Mouse (Mus musculus) lung, adult 2 months (tissue): ENCODE measurements around the gene Pnkp.

Experiments used
- CTCF ChIP-seq: fragments of 200-500 bp; IDR thresholded peaks from 2 replicates; pipeline ENCODE4 v1.5.1; 2011; ENCODE audit warnings: mild to moderate bottlenecking, low read length, control low read depth; ENCODE audit not compliant: insufficient read depth
- POLR2A ChIP-seq: fragments of 200-500 bp; IDR thresholded peaks from 2 replicates; pipeline ENCODE4 v1.6.1; 2011; ENCODE audit warnings: low read depth, mild to moderate bottlenecking, control low read depth, low read length, borderline replicate concordance; ENCODE audit errors: extremely low read depth

GRCm38 (mm10) chr7:44850146-44850545 lies 6.8 kb upstream of the Pnkp start:
- TF ChIP-seq CTCF (no peak), POLR2A (peak; percentile 76; the same call in 1 of the 2 replicates)
